Mouse (Mus musculus): ENCODE data around the gene Samhd1.

Samhd1 gene

GRCm38 (mm10) chr2:157053787-157054186 is 81.3 kb downstream of the Samhd1 start:
- no peak for DNase-seq (ENCODE audit: low spot score)

DNA sequence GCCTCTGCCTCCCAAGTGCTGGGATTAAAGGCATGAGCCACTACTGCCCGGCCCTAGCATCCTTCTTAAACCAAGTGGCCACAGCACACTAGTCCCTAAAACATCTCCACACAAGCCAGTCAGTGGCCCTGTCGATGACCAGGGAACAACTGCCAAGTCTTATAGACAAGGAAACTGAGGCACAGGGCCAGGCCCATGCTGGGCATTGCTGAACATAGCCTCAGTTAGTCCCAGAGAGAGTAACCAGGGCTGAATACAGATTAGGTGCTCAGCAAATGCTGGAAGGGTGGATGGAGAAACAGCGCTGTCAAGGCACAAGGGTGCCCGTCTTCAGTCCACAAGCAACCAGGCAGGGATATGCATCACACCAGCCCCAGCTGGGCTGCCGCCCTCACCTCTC is 81.9 kb downstream of the Samhd1 start:
- DNase-seq (ENCODE audit: low spot score), result no peak

DNA sequence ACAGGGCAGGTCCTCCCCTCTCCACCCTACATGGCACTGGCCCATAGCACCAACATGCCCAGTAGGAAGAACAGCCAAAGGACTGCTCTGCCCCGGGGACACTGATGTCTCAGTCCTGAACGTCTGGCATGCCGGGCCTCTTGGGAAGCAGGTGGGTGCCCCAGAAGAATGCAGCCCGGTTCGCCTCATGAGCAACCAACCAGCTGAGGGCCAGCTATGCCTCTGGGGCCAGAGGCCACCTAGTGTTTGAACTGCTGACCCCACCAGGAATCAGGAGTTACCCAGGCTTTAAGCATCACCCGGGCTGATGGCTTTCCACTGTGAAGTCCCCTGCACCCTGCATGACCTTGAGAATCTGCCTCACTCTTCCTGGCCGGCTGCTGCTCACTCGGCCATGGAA is 82.6 kb downstream of the Samhd1 start:
- no peak for DNase-seq (ENCODE audit: low spot score)

DNA sequence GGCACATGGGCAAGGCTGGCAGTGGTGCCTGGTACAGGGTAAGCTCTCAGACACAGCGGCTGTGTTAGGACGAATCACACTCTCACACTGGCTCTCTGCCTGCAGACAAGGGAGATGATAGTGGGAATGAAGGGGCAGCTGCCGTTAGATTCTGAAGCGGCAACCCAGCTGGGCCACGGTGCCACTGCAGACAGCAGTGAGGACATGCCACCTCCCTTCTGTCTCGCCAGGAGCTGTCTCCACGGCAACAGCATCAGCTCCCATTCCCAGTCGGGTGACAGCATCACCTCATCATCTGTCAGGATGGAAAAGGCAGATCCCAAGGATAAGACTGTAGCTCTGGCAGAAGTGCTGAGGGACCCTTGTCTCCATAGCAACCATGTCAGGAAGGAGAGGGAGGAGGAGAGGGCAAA is 85.2 kb downstream of the Samhd1 start:
- DNase-seq (ENCODE audit: low spot score), result no peak

DNA sequence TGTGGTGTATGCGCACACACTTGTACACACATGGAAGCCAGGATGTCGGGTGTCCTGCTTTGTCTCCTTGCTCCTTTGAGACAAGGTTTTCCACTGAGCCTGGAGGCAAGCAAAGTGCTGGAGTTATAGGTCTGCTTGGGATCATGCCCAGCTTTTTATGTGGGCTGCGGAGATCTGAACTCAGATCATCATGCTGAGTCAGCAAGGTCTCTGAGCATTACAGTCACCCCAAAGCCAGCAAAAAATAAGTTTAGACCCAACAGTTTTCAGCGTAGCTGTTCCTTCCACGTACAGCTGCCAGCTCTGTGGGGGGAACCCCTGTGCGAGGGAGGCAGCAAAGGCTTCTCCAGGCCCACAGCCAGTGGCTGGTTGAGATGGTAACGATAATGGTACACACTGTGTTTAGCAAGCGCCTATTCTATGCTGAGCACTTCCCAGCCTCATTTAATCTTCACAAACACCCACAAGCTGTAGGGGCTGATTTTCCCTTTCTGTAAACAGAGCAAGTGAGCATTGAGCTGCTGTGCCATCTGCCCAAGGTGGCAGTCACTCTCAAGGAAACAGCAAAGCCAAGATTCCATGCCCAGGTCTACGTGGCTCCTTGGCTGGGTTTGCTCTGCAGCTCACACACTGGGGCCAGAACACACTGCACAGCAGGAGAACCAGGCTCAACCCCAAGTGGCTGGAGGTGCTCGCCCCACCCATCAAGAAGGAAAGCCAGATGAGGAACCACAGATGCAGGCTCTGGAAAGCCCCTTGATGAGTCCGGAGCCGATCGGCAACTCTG is 86.5 kb downstream of the Samhd1 start:
- DNase-seq (ENCODE audit: low spot score), result no peak

Data from layer of hippocampus, adult 9-10 months (tissue).